Mouse (Mus musculus) heart, embryonic 15.5 days (tissue): ENCODE data around the gene Gm12185. TPM values are rescaled to one million over a fixed set of nuclear protein-coding genes. Genes with fewer than 3 reads are reported as not detected.

Source experiments
- ATAC-seq: fragments of 200-750 bp; cut with Nextera tagmentation; replicated peaks from 2 replicates; pipeline ENCODE4 v1.8.0; 2017; ENCODE audit warnings: low read depth, moderate TSS enrichment; ENCODE audit not compliant: insufficient number of reproducible peaks, insufficient read depth, low FRiP score
- H3K27ac ChIP-seq: fragments of 300-500 bp; sonication (generic); 2 replicates; pipeline ENCODE4 v1.5.1; 2015; ENCODE audit warnings: mild to moderate bottlenecking, inconsistent platforms
- H3K27me3 ChIP-seq: fragments of 300-500 bp; sonication (generic); 2 replicates; pipeline ENCODE4 v1.6.1; 2015; ENCODE audit warnings: inconsistent platforms
- H3K36me3 ChIP-seq: fragments of 300-500 bp; sonication (generic); 2 replicates; pipeline ENCODE4 v1.6.1; 2015; ENCODE audit warnings: mild to moderate bottlenecking, inconsistent platforms
- H3K4me1 ChIP-seq: fragments of 300-500 bp; sonication (generic); replicated peaks from 2 replicates; pipeline ENCODE4 v1.6.1; 2015; ENCODE audit warnings: inconsistent platforms
- H3K4me2 ChIP-seq: fragments of 300-500 bp; sonication (generic); 2 replicates; pipeline ENCODE4 v1.6.1; 2015; ENCODE audit warnings: inconsistent platforms, mild to moderate bottlenecking, moderate library complexity
- H3K4me3 ChIP-seq: fragments of 300-500 bp; sonication (generic); 2 replicates; pipeline ENCODE4 v1.5.1; 2015; ENCODE audit warnings: mild to moderate bottlenecking, inconsistent platforms
- H3K9ac ChIP-seq: fragments of 300-500 bp; sonication (generic); 2 replicates; pipeline ENCODE4 v1.6.1; 2015; ENCODE audit warnings: mild to moderate bottlenecking, inconsistent platforms
- H3K9me3 ChIP-seq: fragments of 300-500 bp; sonication (generic); replicated peaks from 2 replicates; pipeline ENCODE4 v1.6.1; 2016; ENCODE audit warnings: inconsistent platforms
- WGBS: fragments of 180-500 bp; shearing (Covaris S2); methylation state at CpG from one replicate; pipeline ENCODE4 v1.1.7; 2015; ENCODE audit warnings: mixed read lengths; 5-methylcytosine and 5-hydroxymethylcytosine counted together
- polyA plus RNA-seq: library from polyadenylated mRNA; unstranded; fragments of >200 nt; fragmentation: Nextera tagmentation; extraction: Ambion mirVana; gene quantifications from 2 replicates; pipeline ENCODE4 v1.2.1, GENCODE M21; 2015

The Gm12185 gene
- polyA plus RNA-seq, 1 experiment from 2014 or later: not detected

DNA sequence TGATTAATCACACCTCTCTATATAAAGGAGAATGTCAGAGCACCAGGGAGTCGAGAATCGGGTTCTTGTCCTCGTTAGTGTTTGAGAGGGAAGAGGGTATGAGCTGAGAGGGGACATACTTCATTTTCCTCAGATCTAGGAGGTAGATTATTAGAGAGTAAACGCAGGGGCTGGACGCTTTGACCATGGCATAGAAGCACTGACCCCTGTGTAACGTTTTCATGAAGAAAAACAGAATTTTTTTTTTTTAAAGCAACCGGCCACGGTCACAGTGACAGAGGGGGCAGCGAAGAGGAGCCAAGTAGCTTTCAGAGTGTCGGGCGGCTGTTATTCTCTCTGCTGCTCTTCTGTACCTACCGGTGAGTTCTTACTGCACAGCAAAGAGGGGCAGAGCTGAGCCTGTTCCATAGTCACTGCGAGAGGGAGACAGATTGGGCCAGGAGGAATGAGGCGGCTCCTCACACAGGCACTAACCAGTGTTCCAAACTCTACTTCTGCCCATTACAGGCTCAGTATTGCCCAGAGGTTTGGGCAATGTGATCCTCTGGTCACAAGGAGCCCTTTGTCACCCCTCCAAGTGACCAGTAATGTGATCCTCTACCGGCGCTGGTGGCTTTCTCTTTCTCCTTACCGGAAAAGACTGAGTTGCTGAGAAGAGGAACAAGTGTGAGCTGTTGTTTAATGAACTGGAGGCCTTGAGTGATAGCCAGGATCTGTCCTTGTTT lies 120.0 kb downstream of the Gm12185 start:
- Histone ChIP-seq H3K36me3 (no peaks in the 10 kb centered on the region), H3K27me3 (no peaks in the 10 kb centered on the region), H3K4me2 (peak overlapping the region; percentile 79), H3K9ac (peak overlapping the region; percentile 45), H3K4me1 (peaks cover 36% of the 10 kb centered on the region), H3K9me3 (no peaks in the 10 kb centered on the region), H3K4me3 (peak overlapping the region; percentile 52), H3K27ac (peak overlapping the region; percentile 71)
- WGBS: 9% methylated on average over 17 of the region's 17 CpGs
- ATAC-seq: no peak

DNA sequence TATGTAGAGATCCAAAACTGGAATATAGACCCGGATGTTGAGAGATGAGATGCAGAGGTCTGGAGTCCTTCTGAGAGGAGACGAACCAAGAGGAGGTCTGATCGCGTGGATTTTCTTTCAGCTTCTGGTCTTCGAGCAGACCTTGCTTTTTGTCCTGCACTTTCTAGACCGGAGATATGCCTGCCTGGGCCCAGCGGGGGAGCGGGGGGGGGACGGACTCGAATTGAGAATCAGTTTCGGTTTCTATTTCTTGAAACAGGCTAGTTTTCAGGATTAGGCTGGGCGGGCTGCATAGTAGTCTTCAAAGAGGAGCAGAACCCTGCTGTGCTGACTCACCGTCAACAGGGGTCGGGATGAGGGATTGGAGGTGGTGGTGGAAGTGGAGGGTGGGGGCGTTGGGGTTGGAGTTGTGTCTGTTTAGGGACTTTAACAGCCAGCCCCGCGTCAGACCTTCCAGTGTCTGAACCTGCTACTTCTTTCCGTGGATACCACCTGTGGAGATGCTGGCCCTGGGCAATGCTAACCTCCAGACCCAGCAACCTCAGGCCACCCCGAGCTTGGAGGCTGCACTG lies 120.7 kb downstream of the Gm12185 start, which contains the start of gene Irgm1:
Irgm1 (minus strand) TSS at position 483 of the 572 bp plus-strand sequence.
- 2% methylated on average over 19 of the region's 19 CpGs for WGBS

DNA sequence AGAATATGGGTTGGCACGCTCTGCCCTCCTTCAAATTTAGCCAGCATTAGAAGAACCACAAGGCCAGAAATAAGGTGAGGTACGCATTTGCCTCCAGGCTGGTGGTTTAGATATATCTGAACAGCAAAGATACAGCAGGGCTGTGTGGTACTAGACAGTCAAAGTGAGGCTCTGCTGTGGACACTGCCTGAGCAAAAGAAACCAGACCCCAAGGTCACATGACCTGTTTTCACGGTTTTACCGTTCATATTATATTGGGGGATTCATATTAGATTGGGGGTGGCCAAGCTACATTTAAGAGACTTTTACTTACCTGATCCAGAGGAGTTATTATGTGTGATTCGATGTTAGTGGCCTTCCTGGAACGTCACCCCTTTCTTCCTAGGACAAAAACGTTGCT lies 121.2 kb downstream of the Gm12185 start:
- WGBS: 17% methylated on average over 7 of the region's 7 CpGs

More for the DNA sequence above, 120.7 kb downstream of the Gm12185 start, which contains the start of gene Irgm1:
- no peaks in the 10 kb centered on the region for H3K36me3 ChIP-seq
- H3K27ac ChIP-seq: peak within 1 kb of the TSS; percentile 71
- H3K27me3 ChIP-seq: no peaks in the 10 kb centered on the region
- H3K4me3 ChIP-seq: peak within 1 kb of the TSS; percentile 52
- peak; percentile 56 for ATAC-seq
- no peaks in the 10 kb centered on the region for H3K9me3 ChIP-seq
- H3K4me1 ChIP-seq: peaks cover 36% of the 10 kb centered on the region
- H3K9ac ChIP-seq: peak within 1 kb of the TSS; percentile 45
- H3K4me2 ChIP-seq: peak within 1 kb of the TSS; percentile 79

DNA sequence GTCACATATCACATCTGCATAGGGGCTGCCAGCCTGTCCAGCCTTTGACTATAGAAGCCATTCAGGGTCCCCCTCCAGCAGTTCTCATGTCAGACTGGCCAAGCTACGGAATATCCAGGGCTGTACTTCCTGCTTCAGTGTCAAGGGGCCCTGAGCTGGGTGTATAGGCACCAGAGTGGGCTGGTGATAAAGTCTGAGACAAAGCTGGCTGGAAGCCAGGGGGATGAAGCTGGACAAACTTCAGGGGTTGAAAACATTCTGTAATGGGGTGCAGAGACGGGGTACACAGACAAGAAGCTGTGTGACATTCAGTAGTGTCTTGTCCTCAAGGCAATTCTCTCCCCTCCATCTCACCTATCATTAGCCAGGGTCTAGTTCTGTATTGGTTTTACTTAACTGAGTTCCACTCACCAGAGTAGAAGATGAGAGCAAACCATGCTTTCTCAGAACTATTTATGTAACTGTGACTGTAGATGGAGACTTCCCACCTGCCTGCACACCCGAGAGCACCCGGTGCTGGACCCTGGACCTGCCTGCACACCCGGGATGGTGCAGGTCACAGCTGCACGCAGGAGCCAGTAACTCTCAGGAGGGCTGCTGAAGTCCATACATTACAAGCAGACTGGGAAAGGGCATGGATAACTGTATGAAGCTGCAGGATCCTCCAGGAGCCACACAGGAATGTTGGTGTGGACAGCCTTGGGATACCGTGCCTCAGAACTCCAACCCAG lies 122.5 kb downstream of the Gm12185 start:
- H3K27me3 ChIP-seq: no peaks in the 10 kb centered on the region
- ATAC-seq: no peak

More for the DNA sequence above, 121.2 kb downstream of the Gm12185 start:
- Histone ChIP-seq H3K4me1 (peaks cover 36% of the 10 kb centered on the region), H3K9ac (peak overlapping the region; percentile 45), H3K27me3 (no peaks in the 10 kb centered on the region), H3K9me3 (no peaks in the 10 kb centered on the region), H3K36me3 (peaks cover 4% of the 10 kb centered on the region; the same call in 1 of the 2 replicates), H3K4me3 (peak overlapping the region; percentile 52), H3K4me2 (peak overlapping the region; percentile 79), H3K27ac (peak overlapping the region; percentile 71)
- ATAC-seq: no peak

DNA sequence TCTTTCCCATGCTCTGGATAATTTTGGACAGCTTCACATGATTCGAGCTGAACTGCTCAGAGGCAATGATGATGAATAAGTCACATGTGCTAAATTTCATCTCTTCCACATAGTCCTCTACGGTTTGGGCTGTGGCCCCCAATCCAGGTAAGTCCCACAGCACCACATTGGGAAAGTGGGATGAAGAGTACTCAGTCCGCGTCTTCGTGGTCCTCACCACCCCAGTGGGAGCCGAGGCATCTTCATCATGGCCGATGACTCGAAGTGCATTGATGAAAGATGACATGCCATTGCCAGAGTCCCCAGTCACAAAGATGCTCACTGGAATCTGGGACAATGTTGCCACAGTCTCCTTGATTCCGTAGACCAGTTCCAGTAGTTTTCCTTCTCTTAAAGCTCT lies 125.5 kb downstream of the Gm12185 start:
- peaks cover 7% of the 10 kb centered on the region; the same call in 1 of the 2 replicates for H3K36me3 ChIP-seq
- no peaks in the 10 kb centered on the region for H3K27me3 ChIP-seq
- no peak for ATAC-seq
- peaks cover 25% of the 10 kb centered on the region for H3K4me1 ChIP-seq
- 89% methylated on average over 9 of the region's 9 CpGs for WGBS
- no peak overlapping the region for H3K4me2 ChIP-seq
- H3K9me3 ChIP-seq: no peaks in the 10 kb centered on the region
- no peak overlapping the region for H3K9ac ChIP-seq
- H3K4me3 ChIP-seq: no peak overlapping the region
- no peak overlapping the region for H3K27ac ChIP-seq

More for the DNA sequence above, 122.5 kb downstream of the Gm12185 start:
- WGBS: 36% methylated on average over 7 of the region's 7 CpGs
- Histone ChIP-seq H3K9ac (peak overlapping the region; percentile 45), H3K4me3 (peak overlapping the region; percentile 52), H3K36me3 (peaks cover 7% of the 10 kb centered on the region; the same call in 1 of the 2 replicates), H3K27ac (peak overlapping the region; percentile 71), H3K9me3 (no peaks in the 10 kb centered on the region), H3K4me1 (peaks cover 37% of the 10 kb centered on the region), H3K4me2 (peak overlapping the region; percentile 79)

DNA sequence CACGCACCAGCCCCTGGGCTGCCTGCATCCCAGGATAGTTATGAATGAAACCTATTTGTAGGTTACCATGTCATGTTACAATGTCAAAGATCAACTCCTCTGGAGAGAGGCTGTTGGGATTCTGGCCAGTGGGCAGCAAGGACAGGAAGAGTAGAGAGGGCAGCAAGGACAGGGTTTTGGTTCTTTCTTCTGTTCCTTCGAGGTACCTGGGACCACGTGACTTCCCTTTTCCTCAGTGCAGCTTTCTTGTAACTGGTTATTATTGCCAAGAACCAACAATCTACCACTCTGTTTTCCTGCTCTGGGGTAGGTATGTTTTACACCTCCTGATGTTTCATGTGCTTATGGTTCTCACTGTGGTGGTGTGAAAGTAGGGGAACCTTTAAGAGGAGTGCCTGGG lies 128.2 kb downstream of the Gm12185 start:
- peaks cover 7% of the 10 kb centered on the region; the same call in 1 of the 2 replicates for H3K36me3 ChIP-seq
- H3K4me2 ChIP-seq: no peak overlapping the region
- no peak overlapping the region for H3K9ac ChIP-seq
- 0 out of 2 replicates have a peak, but pooled peaks cover 7% of the 10 kb centered on the region for H3K27me3 ChIP-seq
- peaks cover 7% of the 10 kb centered on the region for H3K4me1 ChIP-seq
- ATAC-seq: no peak
- H3K9me3 ChIP-seq: no peaks in the 10 kb centered on the region
- H3K27ac ChIP-seq: no peak overlapping the region
- 75% methylated on average over 3 of the region's 3 CpGs for WGBS
- H3K4me3 ChIP-seq: no peak overlapping the region

DNA sequence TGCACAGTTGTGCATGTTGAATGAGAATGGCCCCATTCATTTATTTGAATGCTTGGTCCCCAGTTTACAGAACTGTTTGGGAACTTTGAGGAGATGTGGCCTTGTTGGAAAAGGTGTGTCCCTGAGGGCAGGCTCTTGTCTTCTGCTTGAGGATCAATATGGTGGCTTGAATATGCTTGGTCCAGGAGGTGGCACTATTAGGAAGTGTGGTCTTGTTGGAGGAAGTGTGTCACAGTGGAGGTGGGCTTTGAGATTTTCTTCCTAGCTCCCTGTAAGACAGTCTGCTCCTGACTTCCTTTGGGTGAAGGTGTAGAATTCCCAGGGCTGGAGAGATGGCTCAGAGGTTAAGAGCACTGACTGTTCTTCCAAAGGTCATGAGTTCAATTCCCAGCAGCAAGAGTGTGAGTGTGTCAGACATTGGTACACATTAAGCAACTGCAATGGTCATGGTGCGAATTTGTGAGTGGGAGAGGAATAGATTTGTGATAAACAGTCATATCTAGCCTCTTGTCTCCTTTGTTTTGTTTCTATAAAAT lies 129.2 kb downstream of the Gm12185 start:
- H3K27ac ChIP-seq: no peak overlapping the region
- 81% methylated on average over 1 of the region's 1 CpGs for WGBS
- no peaks in the 10 kb centered on the region for H3K9me3 ChIP-seq
- 0 out of 2 replicates have a peak, but pooled peaks cover 7% of the 10 kb centered on the region for H3K27me3 ChIP-seq
- H3K9ac ChIP-seq: no peak overlapping the region
- H3K4me2 ChIP-seq: no peak overlapping the region
- no peak for ATAC-seq
- H3K4me1 ChIP-seq: peaks cover 14% of the 10 kb centered on the region
- H3K4me3 ChIP-seq: no peak overlapping the region
- H3K36me3 ChIP-seq: peaks cover 7% of the 10 kb centered on the region; the same call in 1 of the 2 replicates

DNA sequence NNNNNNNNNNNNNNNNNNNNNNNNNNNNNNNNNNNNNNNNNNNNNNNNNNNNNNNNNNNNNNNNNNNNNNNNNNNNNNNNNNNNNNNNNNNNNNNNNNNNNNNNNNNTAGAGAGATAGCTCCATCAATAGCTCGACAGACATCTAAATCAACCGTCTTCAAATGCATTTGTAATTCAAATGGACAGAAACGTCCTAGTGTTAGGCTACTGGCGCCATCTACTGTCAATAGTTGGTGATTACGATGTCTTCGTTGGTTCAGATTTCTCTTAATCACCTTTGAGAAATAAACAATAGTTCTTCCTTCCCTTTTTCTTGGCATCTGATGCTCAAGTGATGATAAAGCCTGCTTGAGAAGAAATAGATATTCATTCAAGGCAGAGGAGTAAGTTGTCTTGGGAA lies 133.0 kb downstream of the Gm12185 start:
- Histone ChIP-seq H3K4me2 (peak overlapping the region; percentile 79), H3K27me3 (0 out of 2 replicates have a peak, but pooled peaks cover 7% of the 10 kb centered on the region), H3K4me3 (peak overlapping the region; percentile 60; the same call in 1 of the 2 replicates), H3K36me3 (no peaks in the 10 kb centered on the region), H3K9me3 (no peaks in the 10 kb centered on the region), H3K27ac (no peak overlapping the region), H3K9ac (no peak overlapping the region), H3K4me1 (peaks cover 29% of the 10 kb centered on the region)
- WGBS: under 1% methylated on average over 6 of the region's 6 CpGs
- no peak for ATAC-seq

Other genes with a start within 250 kb of the Gm12185 start
- 338 and 387 TPM in 2 replicates for gene Rack1, start 191.9 kb downstream of the Gm12185 start, polyA plus RNA-seq
- 4.3 TPM in 2 replicates for gene Trim41, start 174.9 kb downstream of the Gm12185 start, polyA plus RNA-seq
- gene Trim7, start 166.1 kb downstream of the Gm12185 start, polyA plus RNA-seq: 0.75 and 0.84 TPM in 2 replicates
- 3.2 and 3.7 TPM in 2 replicates for gene Gm12184, start 165.6 kb downstream of the Gm12185 start, polyA plus RNA-seq
- gene Irgm1, start 120.5 kb downstream of the Gm12185 start, polyA plus RNA-seq: 8.9 and 13.6 TPM in 2 replicates
- gene Gm5431, start 90.0 kb downstream of the Gm12185 start, polyA plus RNA-seq: 0.25 and 0.30 TPM in 2 replicates
- gene Psme2b, start 46.0 kb downstream of the Gm12185 start, polyA plus RNA-seq: 2.1 and 2.8 TPM in 2 replicates
- 0.10 TPM in 1 of 2 replicates, not detected in the other for gene Olfr56, start 13.3 kb downstream of the Gm12185 start, polyA plus RNA-seq
- 0.50 and 1.2 TPM in 2 replicates for gene 9930111J21Rik1, start 12.8 kb downstream of the Gm12185 start, polyA plus RNA-seq
- gene Tgtp1, start 1.9 kb upstream of the Gm12185 start, polyA plus RNA-seq: 0.64 and 3.2 TPM in 2 replicates
- 0.52 and 0.58 TPM in 2 replicates for gene 9930111J21Rik2, start 59.0 kb upstream of the Gm12185 start, polyA plus RNA-seq
- 0.23 and 5.3 TPM in 2 replicates for gene Tgtp2, start 72.0 kb upstream of the Gm12185 start, polyA plus RNA-seq
- 1.4 and 4.3 TPM in 2 replicates for gene Ifi47, start 84.4 kb upstream of the Gm12185 start, polyA plus RNA-seq
- 0.15 and 0.18 TPM in 2 replicates for gene Olfr1396, start 122.6 kb upstream of the Gm12185 start, polyA plus RNA-seq
- not detected in 2 replicates for gene Olfr1395, start 150.0 kb upstream of the Gm12185 start, polyA plus RNA-seq
- gene Olfr1394, start 162.2 kb upstream of the Gm12185 start, polyA plus RNA-seq: not detected in 2 replicates
- gene Btnl9, start 194.9 kb upstream of the Gm12185 start, polyA plus RNA-seq: 4.4 and 6.1 TPM in 2 replicates
- 24.2 and 26.6 TPM in 2 replicates for gene Zfp62, start 211.1 kb upstream of the Gm12185 start, polyA plus RNA-seq